Mouse (Mus musculus) forebrain, embryonic 12.5 days (tissue): ENCODE measurements at regions not wholly inside any gene's neighbourhood (a gene's known extent, or its start where the extent isn't known, plus 50 kb on each side); places are given as distances from the start of the nearest gene placed in this dataset.
A peak's percentile ranks its signal among the peaks of the same experiment; 100 is the strongest.

Experiments used
- ATAC-seq: fragments of 200-750 bp; cut with Nextera tagmentation; 2 replicates; pipeline ENCODE4 v1.8.0; 2017; ENCODE audit warnings: moderate TSS enrichment; ENCODE audit not compliant: low FRiP score
- H3K27ac ChIP-seq: fragments of 300-500 bp; sonication (generic); 2 replicates; pipeline ENCODE4 v1.5.1; 2016; ENCODE audit warnings: mild to moderate bottlenecking
- H3K27me3 ChIP-seq: fragments of 300-500 bp; sonication (generic); 2 replicates; pipeline ENCODE4 v1.6.1; 2016; ENCODE audit warnings: mild to moderate bottlenecking
- H3K36me3 ChIP-seq: fragments of 300-500 bp; sonication (generic); replicated peaks from 2 replicates; pipeline ENCODE4 v1.6.1; 2016; ENCODE audit warnings: mild to moderate bottlenecking
- H3K4me1 ChIP-seq: fragments of 300-500 bp; sonication (generic); 2 replicates; pipeline ENCODE4 v1.6.1; 2016
- H3K4me2 ChIP-seq: fragments of 300-500 bp; sonication (generic); 2 replicates; pipeline ENCODE4 v1.6.1; 2016; ENCODE audit warnings: mild to moderate bottlenecking, moderate library complexity
- H3K4me3 ChIP-seq: fragments of 300-500 bp; sonication (generic); replicated peaks from 2 replicates; pipeline ENCODE4 v1.5.1; 2016; ENCODE audit warnings: mild to moderate bottlenecking
- H3K9ac ChIP-seq: fragments of 300-500 bp; sonication (generic); 2 replicates; pipeline ENCODE4 v1.6.1; 2016; ENCODE audit warnings: mild to moderate bottlenecking
- H3K9me3 ChIP-seq: fragments of 300-500 bp; sonication (generic); 2 replicates; pipeline ENCODE4 v1.6.1; 2016
- WGBS: fragments of 180-500 bp; shearing (Covaris S2); methylation state at CpG from one replicate; pipeline ENCODE4 v1.1.7; 2016; 5-methylcytosine and 5-hydroxymethylcytosine counted together

DNA sequence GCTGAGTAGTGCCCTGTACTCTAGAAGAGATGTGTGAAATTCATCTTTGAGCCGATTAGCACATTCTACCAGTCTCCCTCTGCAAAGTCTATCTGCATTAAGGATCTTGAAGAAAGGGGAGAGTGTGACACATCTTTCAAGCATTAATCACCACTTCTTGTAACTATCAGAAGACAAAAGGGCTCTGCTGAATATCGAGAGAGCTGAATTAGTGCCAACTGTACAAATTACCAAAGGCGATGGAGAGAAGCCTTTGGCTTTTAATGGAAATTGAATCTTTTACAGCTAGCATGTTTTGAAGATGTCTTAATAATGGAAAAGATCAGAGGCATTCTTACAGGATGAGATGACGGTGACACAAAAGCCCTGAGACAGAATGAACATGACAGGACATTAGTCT is 97.2 kb upstream of the Pam start:
- Histone ChIP-seq H3K9me3 (no peaks in the 10 kb centered on the region), H3K4me1 (peaks cover 37% of the 10 kb centered on the region), H3K36me3 (no peaks in the 10 kb centered on the region), H3K27me3 (no peaks in the 10 kb centered on the region), H3K9ac (no peak overlapping the region), H3K4me3 (no peak overlapping the region), H3K27ac (peak overlapping the region; percentile 51; the same call in 1 of the 2 replicates), H3K4me2 (no peak overlapping the region)
- WGBS, result 40% methylated on average over 4 of the region's 4 CpGs
- ATAC-seq, result no peak

GRCm38 (mm10) chr1:98192044-98192484 is 96.6 kb upstream of the Pam start:
- Histone ChIP-seq H3K27ac (peak overlapping the region; percentile 51), H3K27me3 (no peaks in the 10 kb centered on the region), H3K36me3 (no peaks in the 10 kb centered on the region), H3K4me3 (no peak overlapping the region), H3K4me1 (peaks cover 37% of the 10 kb centered on the region), H3K4me2 (no peak overlapping the region), H3K9ac (no peak overlapping the region), H3K9me3 (no peaks in the 10 kb centered on the region)
- ATAC-seq, result no peak
- 64% methylated on average over 8 of the region's 8 CpGs for WGBS

DNA sequence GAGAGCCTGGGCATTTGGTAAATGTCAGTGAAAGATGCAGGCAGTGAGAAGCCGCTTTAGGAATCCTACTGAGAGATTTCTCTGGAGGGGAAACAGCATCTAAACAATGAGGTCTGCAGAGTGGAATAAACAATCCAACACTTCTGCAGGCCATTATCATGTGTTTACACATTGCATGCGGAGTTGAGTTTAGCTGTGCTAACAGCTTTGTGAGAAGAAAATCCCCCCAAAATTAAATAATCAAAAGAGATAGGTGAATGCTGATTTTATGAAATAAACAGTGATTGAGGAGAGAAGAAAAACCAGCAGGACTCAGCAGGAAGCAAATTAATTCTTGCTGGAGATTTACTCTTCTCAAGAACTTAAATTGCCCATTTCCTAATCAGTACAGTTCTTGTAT is 95.9 kb upstream of the Pam start:
- Histone ChIP-seq H3K27me3 (no peaks in the 10 kb centered on the region), H3K9me3 (no peaks in the 10 kb centered on the region), H3K4me3 (no peak overlapping the region), H3K4me2 (no peak overlapping the region), H3K4me1 (peaks cover 37% of the 10 kb centered on the region), H3K27ac (peak overlapping the region; percentile 83), H3K9ac (no peak overlapping the region), H3K36me3 (no peaks in the 10 kb centered on the region)
- ATAC-seq, result no peak
- 5% methylated on average over 2 of the region's 2 CpGs for WGBS

GRCm38 (mm10) chr1:98190741-98191140 is 95.3 kb upstream of the Pam start:
- H3K9me3 ChIP-seq, result no peaks in the 10 kb centered on the region
- no peaks in the 10 kb centered on the region for H3K27me3 ChIP-seq
- H3K36me3 ChIP-seq, result no peaks in the 10 kb centered on the region
- peak overlapping the region; percentile 83 for H3K27ac ChIP-seq
- H3K9ac ChIP-seq, result no peak overlapping the region
- 12% methylated on average over 6 of the region's 6 CpGs for WGBS
- H3K4me2 ChIP-seq, result peak overlapping the region; percentile 21
- ATAC-seq, result peak; percentile 34
- peaks cover 37% of the 10 kb centered on the region for H3K4me1 ChIP-seq
- no peak overlapping the region for H3K4me3 ChIP-seq

DNA sequence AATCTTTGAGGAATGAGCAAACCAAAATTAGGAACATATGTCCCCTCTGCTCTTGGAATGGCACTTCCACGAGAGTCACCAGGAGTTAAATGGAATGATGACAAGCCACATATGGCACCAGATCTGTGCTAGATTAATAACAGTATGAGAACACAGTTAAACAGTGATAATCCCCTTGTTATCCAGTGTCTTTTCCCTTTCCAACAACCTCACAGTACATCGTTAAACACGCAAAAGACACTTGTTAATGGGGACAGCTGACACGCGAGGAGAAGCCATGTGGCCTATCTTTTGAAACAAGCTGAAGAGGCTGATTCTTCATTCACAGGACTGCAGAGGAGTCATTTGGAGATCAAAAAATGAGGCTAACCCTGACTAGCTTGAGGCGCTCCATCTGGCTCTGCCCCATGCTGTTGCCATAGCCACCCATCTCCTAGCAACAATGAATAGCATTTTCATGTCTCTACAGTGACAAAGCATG is 94.6 kb upstream of the Pam start:
- H3K36me3 ChIP-seq, result no peaks in the 10 kb centered on the region
- 9% methylated on average over 6 of the region's 6 CpGs for WGBS
- no peaks in the 10 kb centered on the region for H3K9me3 ChIP-seq
- peak overlapping the region; percentile 62 for H3K27ac ChIP-seq
- peak; percentile 95 for ATAC-seq
- no peak overlapping the region for H3K9ac ChIP-seq
- no peak overlapping the region for H3K4me3 ChIP-seq
- peak overlapping the region; percentile 2; the same call in 1 of the 2 replicates for H3K4me2 ChIP-seq
- H3K4me1 ChIP-seq, result peaks cover 37% of the 10 kb centered on the region
- no peaks in the 10 kb centered on the region for H3K27me3 ChIP-seq

DNA sequence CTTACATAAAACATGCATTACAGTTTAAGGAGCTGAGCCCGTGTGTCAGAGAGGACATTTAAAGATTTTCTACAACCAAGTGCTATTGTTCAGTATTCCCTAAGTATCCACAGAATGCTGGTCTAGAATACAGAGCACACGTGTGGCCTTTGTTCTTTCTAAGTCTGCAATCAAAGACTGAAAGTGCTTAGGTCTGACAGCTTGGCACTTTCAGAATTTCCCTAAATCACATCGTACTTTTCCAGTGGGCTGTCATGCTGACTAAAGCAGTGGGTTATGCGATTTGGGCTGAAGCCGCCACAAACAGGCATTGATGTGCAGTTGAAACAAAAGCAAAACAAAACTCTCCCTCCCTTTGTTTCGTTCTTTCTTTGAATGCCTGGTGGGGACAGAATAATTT is 84.9 kb upstream of the Pam start:
- Histone ChIP-seq H3K4me1 (peaks cover 5% of the 10 kb centered on the region; the same call in 1 of the 2 replicates), H3K27me3 (no peaks in the 10 kb centered on the region), H3K9ac (no peak overlapping the region), H3K4me2 (no peak overlapping the region), H3K27ac (no peak overlapping the region), H3K36me3 (no peaks in the 10 kb centered on the region), H3K9me3 (no peaks in the 10 kb centered on the region), H3K4me3 (no peak overlapping the region)
- WGBS, result 17% methylated on average over 6 of the region's 6 CpGs
- ATAC-seq, result peak; percentile 45; the same call in 1 of the 2 replicates

DNA sequence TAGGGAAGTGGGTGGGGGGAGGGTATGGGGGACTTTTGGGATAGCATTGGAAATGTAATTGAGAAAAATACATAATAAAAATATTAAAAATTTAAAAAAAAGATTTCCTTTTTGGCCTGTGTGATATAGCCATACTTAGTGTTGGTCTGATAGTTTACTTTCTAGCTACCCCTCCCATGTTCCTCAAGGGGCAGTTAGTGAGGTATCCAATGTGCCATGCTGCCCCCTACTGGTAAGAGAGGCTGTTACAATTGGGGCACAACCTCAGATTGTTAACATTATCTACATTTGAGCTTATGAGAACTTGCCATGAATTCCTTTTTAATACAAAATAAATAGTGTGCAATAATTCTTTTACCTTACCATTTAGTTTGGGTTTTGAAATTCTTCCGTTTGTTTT is 83.6 kb upstream of the Pam start:
- H3K36me3 ChIP-seq, result no peaks in the 10 kb centered on the region
- H3K4me2 ChIP-seq, result no peak overlapping the region
- H3K4me3 ChIP-seq, result no peak overlapping the region
- no peaks in the 10 kb centered on the region for H3K27me3 ChIP-seq
- peak; percentile 83 for ATAC-seq
- no peak overlapping the region for H3K9ac ChIP-seq
- peaks cover 13% of the 10 kb centered on the region; the same call in 1 of the 2 replicates for H3K4me1 ChIP-seq
- H3K27ac ChIP-seq, result no peak overlapping the region
- 27% methylated on average over 1 of the region's 1 CpGs for WGBS
- H3K9me3 ChIP-seq, result no peaks in the 10 kb centered on the region

DNA sequence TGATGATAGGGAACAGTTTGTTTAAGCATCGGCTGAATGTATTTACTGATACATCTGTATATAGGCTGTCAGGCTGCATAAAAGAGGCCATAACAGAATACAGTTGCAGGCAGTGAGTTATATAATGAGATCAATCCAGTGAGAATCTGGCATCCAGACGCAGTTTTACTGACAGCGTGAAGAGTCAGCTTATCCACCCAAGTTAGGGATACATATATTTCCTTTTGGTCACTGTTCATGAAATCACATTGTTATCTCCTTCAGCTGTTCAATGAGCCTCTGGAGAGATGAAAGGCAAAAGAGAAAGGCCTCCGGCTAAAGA is 79.3 kb upstream of the Pam start:
- H3K9me3 ChIP-seq, result no peaks in the 10 kb centered on the region
- no peak overlapping the region for H3K9ac ChIP-seq
- H3K4me3 ChIP-seq, result no peak overlapping the region
- H3K4me2 ChIP-seq, result no peak overlapping the region
- H3K27me3 ChIP-seq, result no peaks in the 10 kb centered on the region
- peaks cover 14% of the 10 kb centered on the region; the same call in 1 of the 2 replicates for H3K4me1 ChIP-seq
- no peak overlapping the region for H3K27ac ChIP-seq
- no peaks in the 10 kb centered on the region for H3K36me3 ChIP-seq
- WGBS, result 68% methylated on average over 4 of the region's 4 CpGs
- ATAC-seq, result no peak

DNA sequence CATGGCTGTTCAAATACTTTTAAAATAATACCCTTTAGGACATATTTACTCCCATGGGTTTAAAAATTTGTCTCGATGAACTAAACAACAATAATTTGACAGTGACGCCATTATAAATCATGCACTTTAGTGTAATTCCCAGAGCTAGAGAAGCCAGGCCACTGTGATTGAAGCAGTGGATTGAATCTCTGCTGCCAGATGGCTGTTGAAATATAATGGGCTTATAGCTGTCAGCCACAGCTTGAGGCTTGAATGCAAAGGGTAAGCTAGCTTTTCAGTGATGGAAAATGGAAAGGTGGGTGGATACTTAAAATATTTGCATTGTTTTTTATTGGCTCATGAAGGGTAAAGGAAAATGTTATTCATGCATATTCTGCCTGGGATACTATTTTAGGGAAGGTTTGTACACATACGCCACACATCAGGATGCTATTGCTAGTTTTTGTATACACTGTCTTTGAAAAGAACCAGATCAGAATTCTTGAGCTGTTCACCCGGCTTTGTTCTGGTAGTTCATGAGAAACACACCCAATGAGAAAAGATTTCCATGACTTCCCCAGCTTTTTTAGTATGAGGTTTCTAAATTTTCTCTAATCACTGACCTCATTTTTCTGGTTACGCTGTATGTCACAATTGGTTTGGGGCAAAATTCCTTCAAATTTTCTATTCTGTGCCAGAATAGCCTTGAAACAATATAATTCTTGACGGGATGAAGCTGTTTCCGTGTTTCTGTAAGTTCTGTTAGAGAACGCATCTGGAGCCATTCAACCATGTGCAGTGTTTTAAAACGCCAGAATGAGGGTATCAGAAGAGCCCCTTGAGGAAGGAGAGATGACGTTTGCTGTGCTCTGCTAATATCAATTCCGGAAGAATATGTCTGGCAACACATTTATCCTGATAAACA is 78.7 kb upstream of the Pam start:
- Histone ChIP-seq H3K27me3 (no peaks in the 10 kb centered on the region), H3K4me3 (no peak overlapping the region), H3K36me3 (no peaks in the 10 kb centered on the region), H3K27ac (no peak overlapping the region), H3K4me2 (no peak overlapping the region), H3K9ac (no peak overlapping the region), H3K4me1 (peaks cover 14% of the 10 kb centered on the region; the same call in 1 of the 2 replicates), H3K9me3 (no peaks in the 10 kb centered on the region)
- ATAC-seq, result peak; percentile 65; the same call in 1 of the 2 replicates
- 58% methylated on average over 11 of the region's 11 CpGs for WGBS

DNA sequence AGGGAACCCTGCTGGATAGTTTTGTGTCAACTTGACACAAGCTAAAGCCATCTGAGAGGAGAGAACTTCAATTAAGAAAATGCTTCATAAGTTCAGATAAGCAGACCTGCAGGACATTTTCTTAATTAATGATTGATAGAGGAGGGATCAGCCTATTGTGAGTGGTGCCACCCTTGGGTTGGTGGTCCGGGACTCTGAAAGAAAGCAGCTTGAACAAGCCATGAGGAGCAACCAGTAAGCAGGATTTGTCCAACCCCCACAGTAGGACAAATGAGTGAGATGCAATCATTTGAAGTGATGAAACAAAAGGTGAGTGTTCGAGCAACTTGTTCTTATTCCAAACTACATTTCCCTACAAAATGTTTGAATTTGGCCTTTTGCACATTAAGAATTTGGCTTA is 78.0 kb upstream of the Pam start:
- no peaks in the 10 kb centered on the region for H3K36me3 ChIP-seq
- H3K4me2 ChIP-seq, result no peak overlapping the region
- H3K9ac ChIP-seq, result no peak overlapping the region
- H3K4me3 ChIP-seq, result no peak overlapping the region
- H3K9me3 ChIP-seq, result no peaks in the 10 kb centered on the region
- ATAC-seq, result no peak
- H3K27ac ChIP-seq, result no peak overlapping the region
- 56% methylated on average over 2 of the region's 2 CpGs for WGBS
- no peaks in the 10 kb centered on the region for H3K27me3 ChIP-seq
- H3K4me1 ChIP-seq, result peaks cover 14% of the 10 kb centered on the region; the same call in 1 of the 2 replicates

- Histone ChIP-seq H3K27me3 (no peaks in the 10 kb centered on the region), H3K36me3 (no peaks in the 10 kb centered on the region), H3K27ac (no peak overlapping the region), H3K4me3 (no peak overlapping the region), H3K4me2 (no peak overlapping the region), H3K4me1 (peaks cover 14% of the 10 kb centered on the region; the same call in 1 of the 2 replicates), H3K9ac (no peak overlapping the region), H3K9me3 (no peaks in the 10 kb centered on the region)
- ATAC-seq, result no peak
- WGBS, result 86% methylated on average over 2 of the region's 2 CpGs
These were observed 75.8 kb upstream of the Pam start for GRCm38 (mm10) chr1:98171291-98171690.

GRCm38 (mm10) chr1:98169352-98169751 is 73.9 kb upstream of the Pam start:
- Histone ChIP-seq H3K9ac (no peak overlapping the region), H3K9me3 (no peaks in the 10 kb centered on the region), H3K27me3 (no peaks in the 10 kb centered on the region), H3K36me3 (no peaks in the 10 kb centered on the region), H3K27ac (no peak overlapping the region), H3K4me2 (no peak overlapping the region), H3K4me3 (no peak overlapping the region), H3K4me1 (peaks cover 8% of the 10 kb centered on the region; the same call in 1 of the 2 replicates)
- ATAC-seq, result no peak

DNA sequence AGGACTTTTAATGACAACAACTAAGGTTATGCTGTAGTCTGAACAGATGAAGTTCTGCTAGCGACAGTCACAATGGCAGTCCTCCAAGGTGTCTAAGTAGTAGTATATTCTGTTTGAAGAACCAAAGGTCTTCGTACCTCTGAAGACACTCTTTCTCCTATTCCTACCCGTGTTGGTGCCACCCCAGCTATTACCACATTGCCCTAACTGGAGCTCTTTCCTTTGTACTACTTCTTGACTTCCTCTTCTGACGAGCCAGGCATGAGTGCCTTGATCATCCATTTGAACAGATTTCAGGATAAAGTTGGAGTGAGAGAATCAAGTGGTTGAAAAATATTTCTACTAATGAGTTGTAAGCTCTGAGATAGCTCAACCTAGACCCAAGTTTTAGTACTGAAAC is 72.4 kb upstream of the Pam start:
- Histone ChIP-seq H3K4me1 (no peaks in the 10 kb centered on the region), H3K4me3 (no peak overlapping the region), H3K4me2 (no peak overlapping the region), H3K9me3 (no peaks in the 10 kb centered on the region), H3K27ac (no peak overlapping the region), H3K36me3 (no peaks in the 10 kb centered on the region), H3K27me3 (no peaks in the 10 kb centered on the region), H3K9ac (no peak overlapping the region)
- no peak for ATAC-seq
- 85% methylated on average over 4 of the region's 4 CpGs for WGBS
